Mouse (Mus musculus) macrophage (primary cell): ENCODE results near the gene Gm5724. TPM values are rescaled to one million over a fixed set of nuclear protein-coding genes. Genes with fewer than 3 reads are reported as not detected.

Source experiments
- H3K27ac ChIP-seq: fragments of 350-480 bp; formaldehyde crosslinking; 2 replicates; pipeline ENCODE4 v1.9.0; 2021
- H3K36me3 ChIP-seq: fragments of 350-480 bp; formaldehyde crosslinking; 2 replicates; pipeline ENCODE4 v1.9.0; 2021; ENCODE audit errors: inconsistent target
- H3K4me3 ChIP-seq: fragments of 350-480 bp; formaldehyde crosslinking; 2 replicates; pipeline ENCODE4 v1.9.0; 2021; ENCODE audit errors: inconsistent target
- H3K79me2 ChIP-seq: fragments of 350-480 bp; formaldehyde crosslinking; 2 replicates; pipeline ENCODE4 v1.9.0; 2021; ENCODE audit errors: inconsistent target
- WGBS: methylation state at CpG from one replicate; pipeline ENCODE4 v1.1.7; 2026; ENCODE audit warnings: inconsistent platforms; ENCODE audit not compliant: missing documents; 5-methylcytosine and 5-hydroxymethylcytosine counted together
- polyA plus RNA-seq: library from polyadenylated mRNA; stranded (reverse); fragments of 250-400 nt; gene quantifications from 3 replicates; pipeline ENCODE4 v1.2.4, GENCODE M21; 2018; ENCODE audit warnings: inconsistent platforms
- total RNA-seq, 78 experiments: library from RNA; depleted of rRNA; stranded (reverse); fragments of 250-400 nt; gene quantifications; 1 replicate in 9 of 78; 2 replicates in 24 of 78; 3 replicates in 43 of 78; 4 replicates in 2 of 78; pipeline ENCODE4 v1.2.4; 2018; ENCODE audit warnings: inconsistent platforms in 56 of 78

The Gm5724 gene
- total RNA-seq (2018; cell fraction: chromatin; rRNA removed), result not detected
- total RNA-seq (2018; cell fraction: cytosol; rRNA removed), result not detected
- total RNA-seq (2018; cell fraction: nucleus; rRNA removed), result not detected
- not detected in 3 replicates for polyA plus RNA-seq

- no peaks in the 10 kb centered on the region for H3K36me3 ChIP-seq
- H3K79me2 ChIP-seq, result no peaks in the 10 kb centered on the region
- no peak within 1 kb of the TSS for H3K27ac ChIP-seq
- no peak within 1 kb of the TSS for H3K4me3 ChIP-seq
- WGBS, result 84% methylated on average over 3 of the region's 3 CpGs
Measured at GRCm38 (mm10) chr6:141773710-141774109, at the start of gene Gm5724. Gene Gm5724, minus strand, starts transcription at chr6:141773810.

GRCm38 (mm10) chr6:141797837-141798236 lies 24.2 kb upstream of the Gm5724 start:
- Histone ChIP-seq H3K27ac (no peak overlapping the region), H3K36me3 (no peaks in the 10 kb centered on the region), H3K79me2 (no peaks in the 10 kb centered on the region), H3K4me3 (no peak overlapping the region)
- 15% methylated on average over 1 of the region's 1 CpGs for WGBS

GRCm38 (mm10) chr6:141774476-141774875 lies 866 bp upstream of the Gm5724 start:
- H3K36me3 ChIP-seq, result no peaks in the 10 kb centered on the region
- H3K27ac ChIP-seq, result no peak overlapping the region
- WGBS, result 85% methylated on average over 2 of the region's 2 CpGs
- H3K4me3 ChIP-seq, result no peak overlapping the region
- H3K79me2 ChIP-seq, result no peaks in the 10 kb centered on the region

- Histone ChIP-seq H3K36me3 (no peaks in the 10 kb centered on the region), H3K79me2 (no peaks in the 10 kb centered on the region), H3K27ac (no peak overlapping the region), H3K4me3 (no peak overlapping the region)
Measured at GRCm38 (mm10) chr6:141691246-141691645, 82.4 kb downstream of the Gm5724 start.

GRCm38 (mm10) chr6:141687008-141687407 lies 86.6 kb downstream of the Gm5724 start:
- WGBS, result 79% methylated on average over 4 of the region's 4 CpGs
- Histone ChIP-seq H3K79me2 (no peaks in the 10 kb centered on the region), H3K36me3 (no peaks in the 10 kb centered on the region), H3K4me3 (no peak overlapping the region), H3K27ac (no peak overlapping the region)

Other genes with a start within 250 kb of the Gm5724 start
- gene Slco1c1, start 249.4 kb downstream of the Gm5724 start, polyA plus RNA-seq, result not detected in 3 replicates
- gene Slco1b2, start 144.3 kb downstream of the Gm5724 start, polyA plus RNA-seq, result not detected in 3 replicates
- not detected in 3 replicates for gene Slco1a4, start 82.4 kb upstream of the Gm5724 start, polyA plus RNA-seq
- not detected in 3 replicates for gene Slco1a1, start 173.2 kb upstream of the Gm5724 start, polyA plus RNA-seq
- gene Gm6614, start 237.6 kb upstream of the Gm5724 start, polyA plus RNA-seq, result not detected in 3 replicates